28 mouse cellular contexts compared by ENCODE assay signal in the genomic region with DNA sequence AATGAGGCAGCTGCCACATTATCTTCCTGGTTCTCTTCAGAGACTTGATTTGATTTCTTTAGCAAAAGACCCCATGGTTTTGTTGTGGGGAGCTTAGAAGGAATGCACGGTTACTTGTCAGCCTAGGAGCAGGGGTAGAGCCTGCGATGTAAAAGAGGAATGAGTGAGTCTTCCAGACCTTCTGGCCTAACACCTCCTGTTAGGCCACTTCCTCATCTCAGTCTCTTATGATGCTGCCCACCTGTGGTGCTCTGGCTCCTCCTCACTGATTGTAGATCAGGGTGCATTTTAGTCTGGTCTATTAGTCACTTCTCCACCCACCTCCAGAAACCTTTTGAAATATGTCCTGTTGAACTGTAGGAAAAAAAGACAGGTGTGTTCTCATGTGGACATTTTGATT.
A peak's percentile ranks its signal among the peaks of the same experiment; 100 is the strongest.
DNase-seq lines count a peak whose midpoint lies in the region; ATAC-seq lines count a peak whose summit lies in the region.
"Had no signal": no experiment of that assay in that cellular context is flagged by ENCODE, and none has a peak within 500 bp of the region (broad histone marks: within the 10 kb centered on the region; RNA-seq: fewer than 3 reads in every experiment).

No protein-coding gene starts in this region.

- DNase-seq in heart, adult 11 months = peak; percentile 78
- no peak for DNase-seq in heart, embryonic 10.5 days (ENCODE audit: low spot score)
- DNase-seq in splenic B cell, adult 2 months (ENCODE audit: low read depth, low spot score) = peak; percentile 59
- DNase-seq in layer of hippocampus, adult 9-11 months = no peak
- DNase-seq: adrenal gland, adult 2 months; adrenal gland, postnatal 14 days; cerebellum, adult 11 months; cerebellum, adult 2 months; cerebellum, adult 9-11 months; cerebellum, postnatal 25 days; gastrocnemius, postnatal 25 days; heart, postnatal 10 days; heart, postnatal 36 days had no signal

- H3K36me3 ChIP-seq in heart, embryonic 10.5 days = no peaks in the 10 kb centered on the region
- no peaks in the 10 kb centered on the region for H3K36me3 ChIP-seq in splenic B cell, adult 2 months (ENCODE audit: control insufficient read depth, insufficient read depth, low read length, poor library complexity, severe bottlenecking)
- no peaks in the 10 kb centered on the region for H3K36me3 ChIP-seq in midbrain, embryonic 15.5 days (replicated peaks)
- H3K36me3 ChIP-seq: embryonic facial prominence, embryonic 10.5 days; embryonic facial prominence, embryonic 13.5 days; forebrain, embryonic 12.5 days; forebrain, embryonic 15.5 days; heart, embryonic 12.5 days; heart, embryonic 15.5 days; hindbrain, embryonic 10.5 days; hindbrain, embryonic 13.5 days; intestine, embryonic 15.5 days had no signal

- H3K27me3 ChIP-seq in heart, embryonic 10.5 days (ENCODE audit: insufficient read depth, poor library complexity, severe bottlenecking) = no peaks in the 10 kb centered on the region
- no peaks in the 10 kb centered on the region for H3K27me3 ChIP-seq in splenic B cell, adult 2 months (ENCODE audit: control insufficient read depth, insufficient read depth, low read length, poor library complexity, severe bottlenecking)
- no peaks in the 10 kb centered on the region for H3K27me3 ChIP-seq in midbrain, embryonic 15.5 days (replicated peaks)
- H3K27me3 ChIP-seq: embryonic facial prominence, embryonic 13.5 days; forebrain, embryonic 12.5 days; forebrain, embryonic 15.5 days; heart, embryonic 12.5 days; heart, embryonic 15.5 days; hindbrain, embryonic 13.5 days; intestine, embryonic 15.5 days had no signal

- H3K9ac ChIP-seq in midbrain, embryonic 15.5 days = no peak overlapping the region
- H3K9ac ChIP-seq: embryonic facial prominence, embryonic 13.5 days; forebrain, embryonic 12.5 days; forebrain, embryonic 15.5 days; heart, embryonic 12.5 days; heart, embryonic 15.5 days; hindbrain, embryonic 13.5 days; intestine, embryonic 15.5 days had no signal

- no peak overlapping the region for H3K27ac ChIP-seq in heart, embryonic 10.5 days
- no peak overlapping the region for H3K27ac ChIP-seq in midbrain, embryonic 15.5 days
- H3K27ac ChIP-seq: embryonic facial prominence, embryonic 10.5 days; embryonic facial prominence, embryonic 13.5 days; forebrain, embryonic 12.5 days; forebrain, embryonic 15.5 days; heart, embryonic 15.5 days; hindbrain, embryonic 10.5 days; hindbrain, embryonic 13.5 days; intestine, embryonic 15.5 days had no signal

- H3K4me3 ChIP-seq in heart, embryonic 10.5 days = no peak overlapping the region
- no peak overlapping the region for H3K4me3 ChIP-seq in midbrain, embryonic 15.5 days
- H3K4me3 ChIP-seq: embryonic facial prominence, embryonic 10.5 days; embryonic facial prominence, embryonic 13.5 days; erythroblast, embryonic 14.5 days; forebrain, embryonic 12.5 days; forebrain, embryonic 15.5 days; heart, embryonic 12.5 days; heart, embryonic 15.5 days; hindbrain, embryonic 10.5 days; hindbrain, embryonic 13.5 days; intestine, embryonic 15.5 days had no signal

- WGBS in heart, embryonic 10.5 days = 90% methylated on average over 2 of the region's 2 CpGs
- WGBS in midbrain, embryonic 15.5 days = 94% methylated on average over 2 of the region's 2 CpGs

- no peaks in the 10 kb centered on the region for H3K4me1 ChIP-seq in heart, embryonic 10.5 days
- no peaks in the 10 kb centered on the region for H3K4me1 ChIP-seq in midbrain, embryonic 15.5 days
- H3K4me1 ChIP-seq: embryonic facial prominence, embryonic 13.5 days; forebrain, embryonic 12.5 days; forebrain, embryonic 15.5 days; heart, embryonic 12.5 days; heart, embryonic 15.5 days; hindbrain, embryonic 10.5 days; hindbrain, embryonic 13.5 days; intestine, embryonic 15.5 days had no signal

- no peaks in the 10 kb centered on the region for H3K9me3 ChIP-seq in heart, embryonic 10.5 days
- H3K9me3 ChIP-seq in midbrain, embryonic 15.5 days = no peaks in the 10 kb centered on the region
- H3K9me3 ChIP-seq: embryonic facial prominence, embryonic 10.5 days; embryonic facial prominence, embryonic 13.5 days; forebrain, embryonic 12.5 days; forebrain, embryonic 15.5 days; heart, embryonic 15.5 days; hindbrain, embryonic 10.5 days; hindbrain, embryonic 13.5 days; intestine, embryonic 15.5 days had no signal

- ATAC-seq in granulocyte monocyte progenitor cell, adult 5-6 weeks (replicated peaks; ENCODE audit: poor library complexity, severe bottlenecking) = 0 out of 2 replicates have a peak, but pooled peaks have one; percentile 27
- no peak for ATAC-seq in midbrain, embryonic 15.5 days (replicated peaks)
- ATAC-seq: CD4-positive, CD25-positive, alpha-beta regulatory T cell, adult 4 months; forebrain, embryonic 15.5 days; hindbrain, embryonic 16.5 days; intestine, embryonic 15.5 days; Patski had no signal

- no peak overlapping the region for H3K4me2 ChIP-seq in midbrain, embryonic 15.5 days
- H3K4me2 ChIP-seq: embryonic facial prominence, embryonic 13.5 days; forebrain, embryonic 12.5 days; forebrain, embryonic 15.5 days; heart, embryonic 12.5 days; heart, embryonic 15.5 days; hindbrain, embryonic 13.5 days; intestine, embryonic 15.5 days had no signal

Comparison
In these comparisons a context has a peak if more than half of its experiments do, and no peak if none do; other contexts are left out.
1. DNase-seq: peak in heart, adult 11 months (single experiment) and splenic B cell, adult 2 months (single experiment); none in heart, embryonic 10.5 days (single experiment) and layer of hippocampus, adult 9-11 months (single experiment).